Mouse (Mus musculus) embryo, embryonic 11.5 days (tissue): ENCODE measurements around the gene Cd300lf.

Experiments
- DNase-seq: peaks from one replicate; pipeline ENCODE4 v3.0.0-alpha.2; 2012; ENCODE audit warnings: low read depth, low spot score

Gene Cd300lf

DNA sequence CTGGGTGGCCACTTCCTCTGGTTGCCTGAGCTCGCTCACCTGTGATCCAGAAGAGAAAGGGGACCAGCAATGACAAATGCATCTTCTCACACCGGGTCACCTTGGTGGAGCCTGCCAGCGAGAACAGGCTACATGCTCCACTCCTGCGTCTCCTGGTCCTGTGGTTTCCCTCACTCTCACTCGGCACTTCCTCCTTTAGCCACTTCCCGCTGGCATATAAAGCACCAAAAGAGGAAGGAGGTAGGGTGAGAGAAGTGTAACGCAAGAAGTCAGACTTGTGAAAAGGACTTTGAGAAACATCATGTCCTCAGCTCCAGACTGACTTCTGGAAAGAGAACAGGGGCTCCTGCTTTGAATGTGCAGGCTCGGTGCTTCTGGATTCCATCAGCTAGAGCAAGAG, at the start of gene Cd300lf:
Cd300lf (minus strand) TSS at position 193 of the 400 bp plus-strand sequence.
- no peak for DNase-seq

- DNase-seq = peak; percentile 61
These were observed 48.3 kb upstream of the Cd300lf start for GRCm38 (mm10) chr11:115181913-115182638.

GRCm38 (mm10) chr11:115179881-115180280, 46.1 kb upstream of the Cd300lf start:
- DNase-seq = no peak

DNA sequence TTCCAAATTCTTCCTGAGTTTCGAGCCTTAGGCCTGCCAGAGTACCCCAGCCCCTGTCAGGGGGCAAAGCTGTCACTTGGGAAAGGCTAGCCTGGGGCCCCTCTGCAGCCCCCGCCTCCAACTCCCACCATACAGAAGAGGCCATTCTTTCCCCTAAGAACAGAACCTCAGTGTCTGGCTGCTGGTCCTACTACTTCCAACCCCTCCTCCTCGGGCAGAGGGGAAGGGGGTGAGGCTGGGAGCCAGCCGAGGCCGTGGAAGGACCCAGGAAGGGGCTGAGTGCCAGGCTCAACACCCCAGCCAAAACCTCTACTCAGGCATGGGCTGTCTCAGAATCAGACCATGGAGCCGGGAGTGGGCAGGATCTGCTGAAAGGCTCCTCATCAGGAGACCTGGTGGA, 45.4 kb upstream of the Cd300lf start:
- DNase-seq = no peak

- DNase-seq = no peak
These were observed 45.0 kb upstream of the Cd300lf start for GRCm38 (mm10) chr11:115178766-115179165.

DNA sequence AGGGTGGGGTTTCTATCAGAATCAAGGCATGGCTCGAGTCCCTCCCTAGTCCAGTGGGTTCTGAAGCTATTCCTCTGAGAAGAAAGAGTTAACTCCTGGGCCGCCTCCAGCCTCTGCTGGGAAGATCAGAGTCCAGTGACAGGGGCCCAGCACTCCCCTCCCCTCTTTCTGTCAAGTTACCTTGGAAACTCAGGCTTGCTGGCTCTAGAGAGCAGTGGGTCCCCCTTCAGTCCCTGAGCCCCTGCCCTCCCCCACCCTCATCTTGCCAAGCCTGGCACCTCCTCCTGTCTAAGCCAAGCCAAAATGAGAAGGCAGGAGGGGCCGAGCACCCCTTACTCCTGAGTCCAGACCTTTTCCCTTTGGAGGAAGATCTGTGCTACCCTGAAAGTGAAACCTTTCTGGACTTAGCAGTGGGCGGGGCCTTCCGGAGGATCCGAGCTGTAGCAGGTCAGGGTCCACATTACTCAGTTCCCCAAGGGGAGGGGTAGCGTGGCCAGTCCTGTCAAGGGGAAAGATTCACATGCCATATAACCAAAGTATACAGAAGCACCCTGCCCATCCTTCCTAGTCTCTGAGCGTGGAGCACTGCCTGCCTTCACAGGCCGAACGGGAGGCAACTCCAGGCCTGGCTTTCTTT, 43.9 kb upstream of the Cd300lf start:
- no peak for DNase-seq

DNA sequence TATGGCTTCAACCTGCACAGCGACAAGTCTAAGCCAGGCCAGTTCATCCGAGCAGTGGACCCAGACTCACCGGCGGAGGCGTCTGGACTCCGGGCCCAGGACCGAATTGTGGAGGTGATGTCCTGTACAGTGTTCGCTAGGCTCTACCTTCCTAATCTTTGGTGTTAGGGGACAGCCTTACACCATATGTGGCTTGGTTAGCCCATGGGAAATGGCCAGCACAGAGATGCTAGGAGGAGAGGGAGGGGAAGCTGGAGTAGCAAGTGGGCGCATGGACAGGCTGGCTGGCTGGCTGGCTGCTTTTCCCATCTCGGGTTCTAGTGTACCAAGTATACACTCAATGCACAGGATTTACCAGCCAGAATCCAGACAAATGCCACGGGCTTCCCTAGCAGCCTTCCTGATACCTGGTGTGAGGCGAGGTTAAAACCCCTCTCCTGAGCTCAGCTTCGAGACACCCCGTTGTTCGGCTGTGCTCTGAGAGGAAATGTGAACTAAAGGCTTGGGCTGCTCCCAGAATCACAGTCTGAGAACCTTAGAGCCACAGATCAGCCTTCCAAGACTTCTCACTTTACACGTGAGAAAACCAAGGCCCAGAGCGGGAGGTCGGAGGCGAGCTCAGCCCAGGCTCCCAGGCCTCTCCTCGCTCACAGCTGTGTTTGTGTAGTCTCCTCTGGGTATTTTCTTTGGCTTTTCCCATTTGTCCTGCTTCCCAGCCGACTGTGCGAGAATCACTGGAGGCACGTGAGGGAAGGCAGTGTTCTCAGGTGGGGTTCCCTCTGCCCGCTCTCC, 42.8 kb upstream of the Cd300lf start:
- no peak for DNase-seq

- DNase-seq = no peak
These were observed 40.0 kb upstream of the Cd300lf start for GRCm38 (mm10) chr11:115173549-115174339.

DNA sequence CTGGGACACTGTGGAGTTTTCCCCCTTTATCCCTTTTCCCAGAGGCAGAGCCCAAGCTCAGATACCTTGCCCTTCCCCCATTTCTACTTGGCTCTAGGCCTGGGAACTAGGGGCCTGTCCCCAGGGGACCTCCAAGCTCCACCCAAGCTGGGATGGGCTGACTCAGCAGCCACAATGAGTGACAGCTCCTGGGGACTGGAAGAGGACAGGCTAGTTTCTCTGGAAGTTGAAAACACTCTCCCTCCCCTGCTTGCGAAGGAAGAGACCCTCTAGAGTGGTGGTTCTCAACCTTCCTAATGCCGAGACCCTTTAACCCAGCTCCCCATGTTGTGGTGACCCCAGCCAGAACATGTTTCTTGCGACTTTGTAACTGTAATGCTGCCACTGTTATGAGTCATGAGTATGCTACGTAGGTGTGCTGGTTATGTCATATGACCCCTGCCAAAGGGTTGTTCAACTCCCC, 39.1 kb upstream of the Cd300lf start:
- no peak for DNase-seq

DNA sequence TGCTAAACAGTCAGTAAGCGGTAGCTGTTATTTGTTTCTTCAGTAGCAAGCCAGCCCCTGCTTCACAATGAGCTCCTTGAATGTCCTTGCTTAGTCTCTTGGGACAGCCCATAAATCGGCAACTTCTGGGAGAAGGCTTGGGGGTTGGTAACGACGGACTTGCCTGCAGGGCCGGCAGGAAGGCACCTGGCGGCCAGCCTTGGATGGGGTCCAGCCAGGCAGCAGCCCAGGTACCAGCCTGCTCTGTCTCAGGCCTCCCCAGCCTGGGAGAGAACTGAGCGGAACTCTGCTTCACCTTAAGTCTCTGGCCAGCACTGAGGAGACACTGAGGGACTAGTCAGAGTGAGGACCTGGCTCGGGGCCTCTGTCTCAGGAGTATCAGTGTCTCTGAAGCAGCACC, 37.3 kb upstream of the Cd300lf start:
- DNase-seq = no peak

DNA sequence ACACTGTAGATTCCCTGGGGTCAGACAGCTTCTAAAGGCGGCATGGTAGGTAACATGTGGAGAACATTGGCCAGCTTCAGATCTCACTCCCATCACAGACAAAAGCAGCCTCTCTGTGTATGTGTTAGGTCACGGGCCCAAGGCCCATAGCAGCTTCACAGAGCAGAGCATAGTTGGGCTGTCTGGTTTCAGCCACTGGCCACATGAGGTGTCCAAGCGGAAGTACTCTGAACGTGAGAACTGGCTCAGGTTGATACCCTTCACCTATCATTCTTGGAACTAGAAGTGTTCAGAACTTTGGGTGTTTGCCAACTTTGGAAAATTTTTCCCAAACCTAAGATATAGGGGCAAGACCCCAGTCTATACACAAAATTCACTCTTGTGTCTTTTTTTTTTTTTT, 35.6 kb upstream of the Cd300lf start:
- no peak for DNase-seq

DNA sequence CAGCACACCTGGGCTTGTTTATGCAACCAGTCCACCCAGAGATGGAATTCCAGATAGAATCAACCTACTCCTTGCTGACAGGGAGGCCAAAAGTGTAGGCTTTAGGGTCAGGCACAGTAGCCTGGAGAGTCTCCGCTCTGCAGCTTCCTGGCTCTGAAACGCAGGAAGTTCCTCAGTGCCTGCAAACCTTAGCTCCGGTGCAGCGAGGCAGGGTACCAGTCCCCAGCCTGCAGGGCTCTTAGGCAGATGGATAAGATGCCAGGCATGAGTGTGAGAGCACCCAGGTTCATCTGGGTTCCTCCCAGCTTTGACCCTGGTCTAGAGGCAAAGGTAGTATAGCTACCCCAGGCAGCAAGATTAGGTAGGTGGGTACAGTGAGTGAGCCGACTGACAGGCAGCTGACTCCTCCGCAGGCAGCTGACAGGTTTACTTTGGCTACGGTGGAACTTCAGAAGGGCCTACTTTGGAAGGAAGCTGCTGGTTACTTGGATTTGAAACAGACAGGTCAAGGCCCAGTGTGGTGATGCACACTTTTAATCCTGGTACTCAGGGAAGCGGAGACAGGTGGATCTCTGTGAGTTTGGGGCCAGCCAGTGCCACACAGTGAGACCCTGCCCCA, 33.9 kb upstream of the Cd300lf start:
- no peak for DNase-seq

DNA sequence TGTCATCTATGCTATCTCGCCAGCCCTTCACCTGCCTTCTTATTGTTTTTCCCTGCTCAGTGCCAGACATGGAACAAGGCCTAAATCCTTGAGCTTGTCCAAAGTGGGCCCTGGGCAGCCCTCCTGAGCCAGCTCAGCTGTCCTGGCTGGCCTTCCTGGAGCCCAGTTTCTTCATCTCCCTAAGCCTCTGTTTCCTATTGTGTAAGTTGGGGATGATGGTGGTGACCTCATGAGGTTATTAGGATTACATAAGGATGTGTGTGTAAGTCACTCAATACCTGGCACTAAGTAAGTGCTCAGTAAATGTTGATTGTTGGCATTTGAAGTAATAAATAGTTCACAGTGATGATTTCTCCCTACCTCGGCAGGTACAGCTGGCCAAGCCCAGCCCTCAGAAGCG, 33.0 kb upstream of the Cd300lf start:
- no peak for DNase-seq

DNA sequence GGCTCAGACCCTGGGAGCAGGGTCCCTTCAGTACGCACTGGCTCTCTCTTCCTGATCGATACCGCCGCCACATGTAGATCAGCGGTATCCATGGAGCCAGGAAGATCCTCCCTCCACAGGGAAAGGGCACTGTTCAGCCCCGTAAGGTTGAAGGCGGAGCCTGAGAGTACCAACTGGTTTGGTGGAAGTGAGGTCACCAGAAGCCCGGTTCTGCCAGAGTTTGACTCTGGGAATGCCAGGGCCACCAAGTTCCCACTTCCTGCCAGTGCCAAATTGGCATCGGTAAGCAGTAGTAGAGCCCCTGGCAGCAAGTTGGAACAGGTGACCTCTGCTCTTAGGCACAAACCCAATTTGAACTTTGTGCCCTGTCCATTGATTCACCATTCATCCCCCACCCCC, 31.2 kb upstream of the Cd300lf start:
- DNase-seq = no peak

GRCm38 (mm10) chr11:115164341-115164975, 30.7 kb upstream of the Cd300lf start:
- DNase-seq = no peak

DNA sequence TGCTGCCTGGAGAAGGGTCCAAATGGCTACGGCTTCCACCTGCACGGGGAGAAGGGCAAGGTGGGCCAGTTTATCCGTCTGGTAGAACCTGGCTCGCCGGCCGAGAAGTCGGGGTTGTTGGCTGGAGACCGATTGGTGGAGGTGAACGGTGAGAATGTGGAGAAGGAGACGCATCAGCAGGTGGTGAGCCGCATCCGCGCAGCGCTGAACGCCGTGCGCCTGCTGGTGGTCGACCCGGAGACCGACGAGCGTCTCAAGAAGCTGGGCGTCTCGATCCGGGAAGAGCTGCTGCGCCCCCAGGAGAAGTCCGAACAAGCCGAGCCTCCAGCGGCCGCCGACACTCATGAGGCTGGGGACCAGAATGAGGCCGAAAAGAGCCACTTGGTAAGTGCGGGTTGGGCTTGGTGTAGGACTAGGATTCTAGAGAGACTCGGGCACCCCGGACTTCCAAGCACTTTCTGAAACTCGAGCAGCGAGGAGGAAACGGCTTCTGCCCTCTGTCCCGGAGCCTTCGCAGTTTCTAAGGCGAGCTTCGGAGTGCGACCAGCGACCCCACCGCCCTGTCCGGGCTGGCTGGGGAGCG, 29.9 kb upstream of the Cd300lf start:
- no peak for DNase-seq

GRCm38 (mm10) chr11:115162832-115163480, 29.2 kb upstream of the Cd300lf start, which contains the start of gene Slc9a3r1:
Slc9a3r1 (plus strand) TSS chr11:115163341.
- peak; percentile 94 for DNase-seq

GRCm38 (mm10) chr11:115162205-115162601, 28.4 kb upstream of the Cd300lf start:
- no peak for DNase-seq

DNA sequence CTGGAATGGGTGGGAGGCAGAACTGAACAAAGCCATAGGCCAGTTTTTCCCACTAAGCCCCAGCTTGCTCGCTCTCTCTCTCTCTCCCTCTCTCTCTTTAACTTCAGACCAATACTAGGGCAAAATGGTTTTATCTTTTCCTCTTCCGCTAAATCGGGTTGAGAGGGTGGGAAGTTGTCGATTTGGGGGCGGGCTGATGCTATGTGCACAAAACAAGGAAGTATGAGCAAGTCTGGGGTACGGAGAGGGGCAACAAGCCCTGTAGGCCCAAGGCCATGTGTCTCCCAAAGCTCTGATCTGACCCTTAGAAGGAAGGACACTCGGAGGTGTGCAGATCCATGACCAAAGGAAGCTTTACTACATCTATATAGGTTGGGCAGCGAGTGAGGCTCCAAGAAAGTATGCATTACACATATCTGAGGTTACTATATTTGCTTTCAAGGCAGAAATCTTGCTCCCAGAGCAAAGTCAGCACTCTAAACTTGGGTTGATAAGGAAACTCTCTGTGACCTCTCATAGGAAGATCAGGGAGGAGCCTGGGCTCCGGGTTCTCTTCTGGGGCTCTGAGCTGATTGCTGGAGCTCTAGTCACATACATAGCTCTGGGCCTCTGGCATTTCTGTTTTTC, 27.9 kb upstream of the Cd300lf start:
- DNase-seq = no peak
